Mouse (Mus musculus) forebrain, embryonic 13.5 days (tissue): ENCODE measurements around the gene Mdk. TPM values are rescaled to one million over a fixed set of nuclear protein-coding genes. Genes with fewer than 3 reads are reported as not detected.

Experiments
- ATAC-seq: fragments of 200-750 bp; cut with Nextera tagmentation; 2 replicates; pipeline ENCODE4 v1.8.0; 2017
- H3K27ac ChIP-seq: fragments of 300-500 bp; sonication (generic); 2 replicates; pipeline ENCODE4 v1.5.1; 2015; ENCODE audit warnings: inconsistent platforms, mild to moderate bottlenecking, moderate library complexity
- H3K27me3 ChIP-seq: fragments of 300-500 bp; sonication (generic); 2 replicates; pipeline ENCODE4 v1.6.1; 2015; ENCODE audit warnings: mild to moderate bottlenecking, inconsistent platforms
- H3K36me3 ChIP-seq: fragments of 300-500 bp; sonication (generic); 2 replicates; pipeline ENCODE4 v1.6.1; 2015; ENCODE audit warnings: mild to moderate bottlenecking, inconsistent platforms; ENCODE audit not compliant: poor library complexity, severe bottlenecking
- H3K4me1 ChIP-seq: fragments of 300-500 bp; sonication (generic); 2 replicates; pipeline ENCODE4 v1.6.1; 2015; ENCODE audit warnings: inconsistent platforms
- H3K4me2 ChIP-seq: fragments of 300-500 bp; sonication (generic); 2 replicates; pipeline ENCODE4 v1.6.1; 2015; ENCODE audit warnings: inconsistent platforms, mild to moderate bottlenecking, moderate library complexity
- H3K4me3 ChIP-seq: fragments of 300-500 bp; sonication (generic); 2 replicates; pipeline ENCODE4 v1.5.1; 2015; ENCODE audit warnings: mild to moderate bottlenecking, inconsistent platforms
- H3K9ac ChIP-seq: fragments of 300-500 bp; sonication (generic); 2 replicates; pipeline ENCODE4 v1.6.1; 2015; ENCODE audit warnings: mild to moderate bottlenecking, inconsistent platforms
- H3K9me3 ChIP-seq: fragments of 300-500 bp; sonication (generic); replicated peaks from 2 replicates; pipeline ENCODE4 v1.6.1; 2016; ENCODE audit warnings: inconsistent platforms
- WGBS: fragments of 180-500 bp; shearing (Covaris S2); methylation state at CpG from one replicate; pipeline ENCODE4 v1.1.7; 2015; 5-methylcytosine and 5-hydroxymethylcytosine counted together
- polyA plus RNA-seq: library from polyadenylated mRNA; unstranded; fragments of >200 nt; fragmentation: Nextera tagmentation; extraction: Ambion mirVana; gene quantifications from 2 replicates; pipeline ENCODE4 v1.2.1, GENCODE M21; 2015

Mdk gene
- polyA plus RNA-seq, 1 experiment from 2014 or later: 609 TPM

GRCm38 (mm10) chr2:91928534-91929350 lies 3.4 kb downstream of the Mdk start:
- 78% methylated on average over 23 of the region's 23 CpGs for WGBS

DNA sequence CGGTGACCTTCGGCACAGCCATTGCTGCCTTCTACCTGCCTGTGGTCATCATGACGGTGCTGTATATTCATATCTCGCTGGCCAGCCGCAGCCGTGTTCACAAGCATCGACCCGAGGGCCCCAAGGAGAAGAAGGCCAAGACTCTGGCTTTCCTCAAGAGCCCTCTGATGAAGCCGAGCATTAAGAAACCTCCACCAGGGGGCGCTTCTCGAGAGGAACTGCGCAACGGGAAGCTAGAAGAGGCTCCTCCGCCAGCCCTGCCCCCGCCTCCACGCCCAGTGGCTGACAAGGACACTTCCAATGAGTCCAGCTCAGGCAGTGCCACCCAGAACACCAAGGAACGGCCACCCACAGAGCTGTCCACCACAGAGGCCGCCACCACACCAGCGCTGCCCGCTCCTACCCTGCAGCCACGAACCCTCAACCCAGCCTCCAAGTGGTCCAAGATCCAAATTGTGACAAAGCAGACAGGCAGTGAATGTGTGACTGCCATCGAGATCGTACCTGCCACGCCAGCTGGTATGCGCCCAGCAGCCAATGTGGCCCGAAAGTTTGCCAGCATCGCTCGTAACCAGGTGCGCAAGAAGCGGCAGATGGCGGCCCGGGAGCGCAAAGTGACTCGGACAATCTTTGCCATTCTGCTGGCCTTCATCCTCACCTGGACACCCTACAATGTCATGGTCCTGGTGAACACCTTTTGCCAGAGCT lies 4.1 kb downstream of the Mdk start:
- ATAC-seq: no peak
- WGBS: 46% methylated on average over 34 of the region's 34 CpGs
- Histone ChIP-seq H3K4me1 (peaks cover 48% of the 10 kb centered on the region), H3K4me2 (peak overlapping the region; percentile 25), H3K9ac (no peak overlapping the region), H3K27me3 (peaks cover 30% of the 10 kb centered on the region), H3K36me3 (peaks cover 8% of the 10 kb centered on the region; the same call in 1 of the 2 replicates), H3K4me3 (no peak overlapping the region), H3K27ac (no peak overlapping the region), H3K9me3 (no peaks in the 10 kb centered on the region)

More at GRCm38 (mm10) chr2:91928534-91929350, 3.4 kb downstream of the Mdk start:
- H3K9me3 ChIP-seq: no peaks in the 10 kb centered on the region
- peaks cover 10% of the 10 kb centered on the region; the same call in 1 of the 2 replicates for H3K36me3 ChIP-seq
- no peak overlapping the region for H3K27ac ChIP-seq
- H3K4me2 ChIP-seq: no peak overlapping the region
- peaks cover 23% of the 10 kb centered on the region for H3K27me3 ChIP-seq
- ATAC-seq: no peak
- no peak overlapping the region for H3K4me3 ChIP-seq
- H3K9ac ChIP-seq: no peak overlapping the region
- peaks cover 48% of the 10 kb centered on the region for H3K4me1 ChIP-seq

DNA sequence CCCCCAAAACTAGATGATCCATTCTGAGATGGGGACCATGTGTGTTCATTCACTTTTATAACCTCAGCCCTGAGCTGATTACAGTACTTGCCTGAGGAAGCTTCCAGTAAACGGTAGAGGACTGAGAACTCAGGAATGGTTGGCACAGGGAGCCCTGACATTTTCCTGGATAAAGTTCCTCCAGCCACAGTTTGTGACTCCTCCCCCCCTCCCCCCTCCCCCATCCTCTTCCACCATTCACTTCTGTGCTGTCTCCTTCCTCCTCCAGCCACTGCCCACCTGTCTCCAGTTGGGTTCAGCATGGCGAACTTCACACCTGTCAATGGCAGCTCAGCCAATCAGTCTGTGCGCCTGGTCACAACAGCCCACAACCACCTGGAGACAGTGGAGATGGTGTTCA lies 5.1 kb downstream of the Mdk start, which contains the start of gene Chrm4:
Gene Chrm4 (plus strand): TSS at position 301 of the 400 bp plus-strand sequence.
- peaks cover 41% of the 10 kb centered on the region for H3K27me3 ChIP-seq
- H3K36me3 ChIP-seq: peaks cover 8% of the 10 kb centered on the region; the same call in 1 of the 2 replicates
- H3K4me2 ChIP-seq: peak within 1 kb of the TSS; percentile 25
- WGBS: 87% methylated on average over 3 of the region's 3 CpGs
- no peaks in the 10 kb centered on the region for H3K9me3 ChIP-seq
- no peak for ATAC-seq
- no peak within 1 kb of the TSS for H3K4me3 ChIP-seq
- H3K27ac ChIP-seq: no peak within 1 kb of the TSS
- H3K9ac ChIP-seq: no peak within 1 kb of the TSS
- peaks cover 48% of the 10 kb centered on the region for H3K4me1 ChIP-seq

DNA sequence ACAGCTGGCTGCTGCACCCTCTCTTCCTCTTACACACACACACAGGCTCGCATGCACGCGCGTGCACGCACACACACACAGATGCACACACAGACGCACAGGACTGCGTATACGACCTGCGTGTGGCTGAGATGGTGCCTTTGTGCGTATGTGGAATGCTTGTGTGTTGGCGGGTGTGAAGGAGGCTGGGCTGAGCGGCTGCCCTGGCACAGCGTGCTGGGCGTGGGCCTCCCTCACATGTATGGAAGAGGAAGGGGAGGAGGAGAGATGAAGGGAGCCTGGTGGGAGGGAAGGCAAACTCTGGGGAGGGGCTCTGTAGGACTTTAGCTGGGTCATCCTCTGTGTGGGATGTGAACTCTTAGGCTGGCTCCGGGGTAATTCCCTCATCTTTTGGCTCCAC lies 6.7 kb downstream of the Mdk start:
- ATAC-seq: no peak
- H3K4me1 ChIP-seq: peaks cover 41% of the 10 kb centered on the region
- peaks cover 56% of the 10 kb centered on the region for H3K27me3 ChIP-seq
- H3K9ac ChIP-seq: no peak overlapping the region
- no peak overlapping the region for H3K4me3 ChIP-seq
- peaks cover 8% of the 10 kb centered on the region; the same call in 1 of the 2 replicates for H3K36me3 ChIP-seq
- H3K9me3 ChIP-seq: no peaks in the 10 kb centered on the region
- WGBS: 87% methylated on average over 15 of the region's 15 CpGs
- H3K27ac ChIP-seq: no peak overlapping the region
- no peak overlapping the region for H3K4me2 ChIP-seq

DNA sequence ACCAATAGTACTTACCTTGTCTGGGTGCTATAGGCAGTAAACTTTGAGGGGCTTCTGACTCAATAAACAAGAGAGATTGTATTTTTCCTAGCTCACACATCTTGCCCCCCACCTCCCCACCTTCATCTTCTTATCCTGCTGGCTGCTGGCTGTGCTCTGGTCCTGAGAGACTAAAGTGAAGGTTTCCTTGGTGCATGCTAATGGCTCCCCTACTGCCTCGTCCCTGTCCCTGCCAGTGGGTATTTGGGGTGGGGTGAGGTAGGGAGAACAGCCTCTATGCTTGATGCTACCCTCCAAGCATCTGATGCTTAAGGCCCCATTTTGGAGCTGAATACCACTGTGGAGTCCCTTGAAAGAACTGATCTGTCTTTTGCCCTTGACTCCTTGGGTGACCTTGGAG lies 7.4 kb downstream of the Mdk start:
- Histone ChIP-seq H3K4me2 (no peak overlapping the region), H3K27me3 (peaks cover 61% of the 10 kb centered on the region), H3K9me3 (no peaks in the 10 kb centered on the region), H3K4me1 (peaks cover 34% of the 10 kb centered on the region), H3K27ac (no peak overlapping the region), H3K4me3 (no peak overlapping the region), H3K36me3 (peaks cover 8% of the 10 kb centered on the region; the same call in 1 of the 2 replicates), H3K9ac (no peak overlapping the region)
- 76% methylated on average over 1 of the region's 1 CpGs for WGBS
- no peak for ATAC-seq

GRCm38 (mm10) chr2:91923415-91924337 lies 8.4 kb downstream of the Mdk start:
- Histone ChIP-seq H3K27ac (no peak overlapping the region), H3K4me1 (peaks cover 29% of the 10 kb centered on the region), H3K9me3 (no peaks in the 10 kb centered on the region), H3K27me3 (peaks cover 64% of the 10 kb centered on the region), H3K36me3 (peaks cover 7% of the 10 kb centered on the region; the same call in 1 of the 2 replicates), H3K4me3 (peak overlapping the region; percentile 62), H3K4me2 (peak overlapping the region; percentile 90), H3K9ac (peak overlapping the region; percentile 30; the same call in 1 of the 2 replicates)
- no peak for ATAC-seq
- 3% methylated on average over 54 of the region's 54 CpGs for WGBS

- H3K27ac ChIP-seq: no peak overlapping the region
- H3K4me1 ChIP-seq: peaks cover 29% of the 10 kb centered on the region
- no peaks in the 10 kb centered on the region for H3K9me3 ChIP-seq
- peak overlapping the region; percentile 62 for H3K4me3 ChIP-seq
- H3K27me3 ChIP-seq: peaks cover 64% of the 10 kb centered on the region
- peak overlapping the region; percentile 63 for H3K9ac ChIP-seq
- H3K36me3 ChIP-seq: peaks cover 13% of the 10 kb centered on the region
- ATAC-seq: no peak
- 3% methylated on average over 37 of the region's 37 CpGs for WGBS
- H3K4me2 ChIP-seq: peak overlapping the region; percentile 90
Observed at GRCm38 (mm10) chr2:91922586-91923414, 9.3 kb downstream of the Mdk start.

GRCm38 (mm10) chr2:91921790-91922570 lies 10.1 kb downstream of the Mdk start:
- 1% methylated on average over 60 of the region's 64 CpGs for WGBS
- Histone ChIP-seq H3K9ac (peak overlapping the region; percentile 63), H3K4me3 (peak overlapping the region; percentile 62), H3K27ac (no peak overlapping the region), H3K27me3 (peaks cover 61% of the 10 kb centered on the region), H3K4me2 (peak overlapping the region; percentile 90), H3K36me3 (peaks cover 21% of the 10 kb centered on the region), H3K4me1 (peaks cover 29% of the 10 kb centered on the region), H3K9me3 (no peaks in the 10 kb centered on the region)
- ATAC-seq: peak; percentile 79

DNA sequence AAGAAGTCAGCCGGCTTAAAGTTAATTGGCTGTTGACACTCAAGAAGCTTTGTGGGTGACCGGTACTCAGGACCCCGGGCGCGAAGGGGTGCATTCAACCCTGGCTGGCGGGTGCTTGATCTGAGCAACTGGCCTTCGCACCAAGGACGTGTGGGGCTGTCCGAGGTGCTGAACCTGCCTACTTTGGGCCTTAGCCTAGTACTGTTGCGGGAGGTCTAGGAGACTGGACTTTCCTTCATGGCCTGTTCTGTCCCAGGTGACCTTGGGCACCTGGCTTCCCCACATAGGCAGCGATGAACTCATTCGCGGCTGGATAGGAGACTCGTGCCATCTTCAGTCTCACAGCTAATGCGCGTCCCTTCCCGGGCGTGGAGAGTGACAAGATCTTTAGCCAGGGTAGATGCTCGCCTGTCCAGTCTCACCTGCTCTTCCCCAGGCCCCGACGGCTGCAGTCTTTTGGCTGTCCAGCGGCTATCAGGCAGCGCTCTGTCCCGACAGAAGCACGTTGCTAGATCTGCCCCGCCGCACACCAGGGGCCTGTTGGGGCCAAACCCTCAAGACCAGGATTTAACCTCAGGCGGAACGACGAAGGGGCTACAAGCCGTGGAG lies 10.8 kb downstream of the Mdk start:
- Histone ChIP-seq H3K4me1 (peaks cover 29% of the 10 kb centered on the region), H3K9me3 (no peaks in the 10 kb centered on the region), H3K9ac (peak overlapping the region; percentile 63), H3K27ac (no peak overlapping the region), H3K4me2 (peak overlapping the region; percentile 90), H3K4me3 (peak overlapping the region; percentile 62), H3K36me3 (peaks cover 27% of the 10 kb centered on the region), H3K27me3 (peaks cover 61% of the 10 kb centered on the region)
- ATAC-seq: peak; percentile 1; the same call in 1 of the 2 replicates
- whole genome bisulfite sequencing: 4% methylated on average over 31 of the region's 31 CpGs

DNA sequence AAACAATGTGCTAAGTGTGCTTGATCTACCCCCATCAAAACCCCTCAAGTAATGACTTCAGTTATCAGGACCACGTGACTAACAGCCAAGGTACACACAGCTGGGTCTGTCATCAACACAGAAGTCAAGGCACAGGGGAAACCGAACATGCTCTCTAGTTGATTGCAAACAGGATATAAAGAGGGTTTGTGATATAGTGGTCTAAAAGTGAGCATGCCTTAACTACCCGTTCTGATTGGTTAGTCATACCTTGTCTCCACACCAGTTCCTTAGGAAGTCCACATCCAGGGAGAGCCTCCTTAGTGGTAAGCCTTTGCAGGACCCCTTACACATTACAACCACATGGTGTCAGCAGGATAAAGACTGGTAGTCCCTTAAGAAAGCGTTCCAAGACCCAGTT lies 12.0 kb downstream of the Mdk start:
- ATAC-seq: no peak
- 76% methylated on average over 4 of the region's 4 CpGs for WGBS
- H3K36me3 ChIP-seq: peaks cover 37% of the 10 kb centered on the region

More for the DNA sequence above, 12.0 kb downstream of the Mdk start:
- Histone ChIP-seq H3K4me1 (peaks cover 29% of the 10 kb centered on the region), H3K27me3 (peaks cover 55% of the 10 kb centered on the region), H3K4me2 (no peak overlapping the region), H3K9me3 (no peaks in the 10 kb centered on the region), H3K27ac (no peak overlapping the region), H3K9ac (no peak overlapping the region), H3K4me3 (no peak overlapping the region)
